Mouse (Mus musculus) yolk sac, embryonic 10.5 days (tissue): ENCODE results near the gene Evi5.

ENCODE experiments used
- DNase-seq: peaks from one replicate; pipeline ENCODE4 v3.0.0-alpha.2; 2017; ENCODE audit warnings: low spot score

Gene Evi5

DNA sequence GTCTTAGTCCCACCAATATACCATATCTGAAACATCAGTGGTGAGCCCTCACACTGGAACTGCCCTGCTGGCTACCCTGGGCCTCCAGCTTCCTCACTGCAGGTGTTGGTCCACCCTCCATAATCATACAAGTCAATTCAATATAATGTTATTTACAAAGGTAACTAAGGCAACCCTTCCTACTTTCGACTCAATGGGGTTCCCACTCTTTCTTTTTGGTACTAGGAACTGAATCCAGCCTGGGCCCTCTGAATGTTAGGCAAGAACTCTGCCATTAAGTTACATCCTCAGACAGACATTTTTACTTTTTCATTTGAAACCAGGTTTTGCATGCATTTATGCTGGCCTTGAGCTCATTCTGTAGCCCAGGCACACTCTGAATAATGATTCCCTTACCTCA, 168.6 kb downstream of the Evi5 start:
- DNase-seq: no peak

DNA sequence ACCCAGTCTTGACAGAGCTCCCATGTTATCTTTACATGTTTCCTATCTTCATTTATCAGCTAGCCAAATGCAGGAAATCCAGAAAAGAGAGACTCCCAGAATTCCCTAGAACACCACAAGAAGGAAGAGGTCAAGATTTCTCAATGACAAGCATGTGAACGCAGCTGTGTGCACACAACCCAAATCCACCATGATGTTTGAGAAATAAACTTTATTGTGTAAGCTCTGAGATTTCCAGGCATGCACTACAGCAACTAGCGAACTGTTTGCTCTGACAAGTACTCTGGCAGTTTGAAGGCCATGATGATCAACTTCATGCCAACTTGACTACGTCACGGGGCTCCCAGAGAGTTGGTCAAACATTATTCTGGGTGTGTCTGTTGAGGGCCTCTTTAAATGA, 169.2 kb downstream of the Evi5 start:
- no peak for DNase-seq

DNA sequence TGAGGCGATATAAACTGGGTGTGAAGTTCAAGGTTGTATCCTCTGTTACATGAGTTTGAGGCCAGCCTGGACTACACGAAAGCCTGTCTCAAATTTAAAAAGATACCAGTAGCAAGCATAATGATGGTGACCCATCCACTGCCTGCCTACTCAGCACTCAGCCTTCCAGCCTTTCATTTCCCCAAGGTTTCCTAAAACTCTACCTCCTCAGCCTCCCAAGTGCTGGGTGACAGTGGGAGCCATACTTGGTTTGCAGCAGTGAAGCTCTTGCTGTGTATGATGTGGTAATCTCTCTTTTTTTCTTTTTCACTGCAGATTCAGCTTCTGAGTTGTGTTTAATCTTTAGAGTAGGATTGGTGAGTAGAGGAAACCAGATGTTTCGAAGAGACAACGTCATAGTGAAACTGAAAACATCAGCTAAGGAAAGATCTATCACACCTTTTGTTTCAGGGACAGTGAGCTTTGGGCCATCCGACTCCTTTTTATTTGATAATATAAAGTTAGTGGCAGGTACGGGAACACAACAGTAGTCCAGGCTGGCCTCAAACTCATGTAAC, 171.6 kb downstream of the Evi5 start:
- DNase-seq: no peak

DNA sequence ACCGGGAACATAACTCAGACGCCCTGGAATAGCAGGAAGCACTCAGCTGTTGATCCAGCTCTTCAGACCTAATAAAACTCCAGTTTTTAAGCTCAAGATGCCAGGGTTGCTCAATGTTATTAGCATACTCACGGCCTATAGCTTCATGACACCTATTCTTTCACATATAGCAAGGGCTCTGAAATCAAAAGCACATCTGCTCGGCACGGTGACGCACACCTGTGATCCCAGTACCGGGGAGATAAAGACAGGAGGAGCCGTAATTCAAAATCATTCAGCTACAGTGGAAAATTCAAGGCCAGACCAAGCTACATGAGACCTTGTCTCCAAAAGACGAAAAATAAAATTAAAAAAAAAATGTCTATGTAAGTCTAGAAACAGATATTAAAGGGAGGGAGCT, 173.2 kb downstream of the Evi5 start:
- DNase-seq: no peak

- DNase-seq: no peak
These were observed 174.0 kb downstream of the Evi5 start for GRCm38 (mm10) chr5:107700873-107701272.

DNA sequence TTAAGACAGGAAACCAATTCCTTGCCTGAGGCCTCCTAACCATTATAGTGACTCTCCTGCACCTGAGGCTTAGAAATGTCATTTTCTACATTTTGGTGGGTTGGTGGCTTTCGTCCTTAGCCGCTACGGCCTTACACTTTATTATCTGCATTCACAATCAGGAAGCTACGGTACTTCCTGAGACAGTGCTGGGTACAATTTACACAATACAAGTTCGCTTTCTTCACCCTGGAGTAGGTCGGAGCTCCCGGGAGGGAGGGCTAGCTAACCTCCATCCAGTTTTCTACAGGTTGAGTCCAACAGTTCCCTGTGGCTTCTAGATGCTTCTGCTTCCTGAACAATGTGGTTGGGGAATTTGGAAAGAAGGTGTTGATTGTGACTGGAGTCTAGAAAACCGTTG, 176.0 kb downstream of the Evi5 start:
- no peak for DNase-seq

DNA sequence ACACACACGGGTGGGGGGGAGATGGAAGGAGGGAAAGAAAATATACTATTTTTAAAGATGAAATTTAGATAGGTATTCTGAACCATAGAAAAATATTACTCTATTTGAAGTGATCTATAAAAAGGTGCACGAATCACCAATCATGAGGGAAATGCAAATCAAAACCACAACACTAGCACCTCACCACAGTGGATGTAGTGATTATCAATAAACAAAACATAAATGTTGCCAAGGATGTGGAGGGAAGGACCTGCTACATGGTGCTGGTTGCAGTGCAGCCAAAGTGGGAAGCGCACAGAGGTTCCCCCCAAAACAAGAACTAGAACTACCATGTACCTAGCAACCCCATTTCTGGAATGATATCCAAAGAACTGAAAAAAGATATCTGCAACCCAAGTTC, 179.9 kb downstream of the Evi5 start:
- no peak for DNase-seq
